Mouse (Mus musculus): Measurements from ENCODE around the gene Dedd2.

DNA sequence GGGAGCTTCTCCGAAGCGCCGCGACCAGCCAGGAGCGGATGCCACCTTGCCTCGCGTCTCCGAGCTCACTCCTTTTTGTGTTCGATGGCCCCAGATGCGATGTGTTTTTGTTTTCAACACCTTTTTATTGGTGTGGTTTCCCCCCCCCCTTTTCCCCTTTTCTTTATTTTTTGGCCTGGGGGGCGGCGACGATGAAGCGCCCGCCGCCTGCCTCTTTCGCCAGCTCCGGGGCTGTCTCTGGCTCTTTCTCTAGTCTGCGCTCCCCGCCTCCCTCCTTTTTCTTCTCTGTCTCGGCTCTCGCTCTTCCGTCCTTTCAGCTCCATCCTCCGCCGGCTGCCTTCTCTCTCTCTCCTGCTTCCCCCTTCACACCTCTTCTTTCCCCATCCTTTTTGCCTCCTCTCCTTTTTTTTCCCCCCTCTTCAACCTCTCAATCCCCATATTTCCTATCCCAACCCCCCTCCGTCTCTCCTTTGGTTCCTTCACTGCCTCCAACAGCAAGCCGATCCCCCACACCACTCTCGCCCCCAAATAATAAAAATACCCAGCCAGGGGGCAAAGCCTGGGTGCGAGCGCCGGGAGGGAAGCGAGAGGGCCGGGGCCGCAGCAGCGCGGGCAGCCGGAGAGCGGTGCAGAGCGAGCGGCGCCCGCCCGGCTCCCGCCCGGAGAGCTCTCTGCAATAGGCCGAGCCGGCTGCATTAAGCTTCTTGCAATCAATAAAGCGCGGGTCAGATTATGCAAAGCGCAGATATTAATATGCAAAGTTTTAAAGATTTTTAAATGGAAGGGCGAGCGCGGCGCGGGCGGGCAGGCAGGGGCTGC is 41.4 kb downstream of the Dedd2 start:
- TF ChIP-seq CTCF (IDR thresholded peaks at IDR 0.05) (no peak), EP300 (IDR thresholded peaks at IDR 0.05) (no peak)
